Mouse (Mus musculus): ENCODE measurements around the gene Inafm1. TPM values are rescaled to one million over a fixed set of nuclear protein-coding genes. Genes with fewer than 3 reads are reported as not detected.

Inafm1 gene
- 12.8 and 16.8 TPM in 2 replicates for total RNA-seq (2023)

GRCm38 (mm10) chr7:16273081-16273765 lies at the start of gene Inafm1:
TSS of gene Inafm1 (minus strand) at chr7:16273617.

GRCm38 (mm10) chr7:16308093-16308492 lies 34.7 kb upstream of the Inafm1 start, which contains the start of gene Bbc3:
TSS of gene Bbc3 (plus strand) at chr7:16308393.

GRCm38 (mm10) chr7:16286026-16286961 lies 12.9 kb upstream of the Inafm1 start, which contains the start of gene Ccdc9:
TSS of gene Ccdc9 (minus strand) at chr7:16286795.

GRCm38 (mm10) chr7:16259110-16259590 lies 14.3 kb downstream of the Inafm1 start, which contains the start of gene C5ar1:
TSS of gene C5ar1 (minus strand) at chr7:16259540.

GRCm38 (mm10) chr7:16244067-16244466 lies 29.4 kb downstream of the Inafm1 start, which contains the start of gene C5ar2:
TSS of gene C5ar2 (minus strand) at chr7:16244154.

Other genes starting within 250 kb of the Inafm1 start
- gene Bicra, start 225.7 kb downstream of the Inafm1 start, total RNA-seq (2023) = 28.1 and 31.4 TPM in 2 replicates
- gene Zfp541, start 211.8 kb downstream of the Inafm1 start, total RNA-seq (2023) = 0.50 and 0.66 TPM in 2 replicates
- gene Napa, start 175.2 kb downstream of the Inafm1 start, total RNA-seq (2023) = 246 and 292 TPM in 2 replicates
- 14.9 and 15.4 TPM in 2 replicates for gene Kptn, start 153.7 kb downstream of the Inafm1 start, total RNA-seq (2023)
- gene Slc8a2, start 143.8 kb downstream of the Inafm1 start, total RNA-seq (2023) = 0.13 and 0.14 TPM in 2 replicates
- gene Meis3, start 98.5 kb downstream of the Inafm1 start, total RNA-seq (2023) = 0.66 TPM in 1 of 2 replicates, not detected in the other
- 17.9 and 21.1 TPM in 2 replicates for gene Dhx34, start 51.6 kb downstream of the Inafm1 start, total RNA-seq (2023)
- gene C5ar2, start 29.5 kb downstream of the Inafm1 start, total RNA-seq (2023) = 25.9 and 27.4 TPM in 2 replicates
- gene C5ar1, start 14.1 kb downstream of the Inafm1 start, total RNA-seq (2023) = 567 and 627 TPM in 2 replicates
- 232 and 320 TPM in 2 replicates for gene Ccdc9, start 13.2 kb upstream of the Inafm1 start, total RNA-seq (2023)
- gene Bbc3, start 34.8 kb upstream of the Inafm1 start, total RNA-seq (2023) = 31.3 and 38.9 TPM in 2 replicates
- 41.7 and 55.6 TPM in 2 replicates for gene Sae1, start 114.2 kb upstream of the Inafm1 start, total RNA-seq (2023)
- 56.4 and 70.3 TPM in 2 replicates for gene Zc3h4, start 127.3 kb upstream of the Inafm1 start, total RNA-seq (2023)
- gene Tmem160, start 179.2 kb upstream of the Inafm1 start, total RNA-seq (2023) = 19.0 and 30.6 TPM in 2 replicates
- not detected in 2 replicates for gene Npas1, start 204.1 kb upstream of the Inafm1 start, total RNA-seq (2023)